Mouse (Mus musculus) embryonic fibroblast, embryonic 13.5 days (primary cell): Measurements from ENCODE around the gene Epha8.

Source experiments
- CTCF ChIP-seq: IDR thresholded peaks from 2 replicates; pipeline ENCODE4 v1.5.1; 2011; ENCODE audit warnings: mild to moderate bottlenecking, control low read depth, low read length, moderate library complexity, borderline replicate concordance; ENCODE audit not compliant: insufficient read depth
- POLR2A ChIP-seq: IDR thresholded peaks from 2 replicates; pipeline ENCODE4 v1.6.1; 2011; ENCODE audit warnings: low read depth, mild to moderate bottlenecking, control low read depth, low read length, moderate library complexity

- no peak for TF ChIP-seq CTCF
- TF ChIP-seq POLR2A = no peak
Measured at GRCm38 (mm10) chr4:136892811-136893210, 63.8 kb downstream of the Epha8 start, which contains the start of gene C1qc.
